Mouse (Mus musculus) hindbrain, embryonic 12.5 days (tissue): ENCODE measurements around the gene Rrp9. TPM values are rescaled to one million over a fixed set of nuclear protein-coding genes. Genes with fewer than 3 reads are reported as not detected.

Experiments used
- ATAC-seq: fragments of 200-750 bp; cut with Nextera tagmentation; 2 replicates; pipeline ENCODE4 v1.8.0; 2017; ENCODE audit warnings: moderate TSS enrichment; ENCODE audit not compliant: low FRiP score
- H3K27ac ChIP-seq: fragments of 300-500 bp; sonication (generic); 2 replicates; pipeline ENCODE4 v1.5.1; 2016; ENCODE audit warnings: mild to moderate bottlenecking
- H3K27me3 ChIP-seq: fragments of 300-500 bp; sonication (generic); 2 replicates; pipeline ENCODE4 v1.6.1; 2016; ENCODE audit warnings: mild to moderate bottlenecking
- H3K36me3 ChIP-seq: fragments of 300-500 bp; sonication (generic); 2 replicates; pipeline ENCODE4 v1.6.1; 2016; ENCODE audit warnings: mild to moderate bottlenecking
- H3K4me1 ChIP-seq: fragments of 300-500 bp; sonication (generic); 2 replicates; pipeline ENCODE4 v1.6.1; 2016
- H3K4me2 ChIP-seq: fragments of 300-500 bp; sonication (generic); replicated peaks from 2 replicates; pipeline ENCODE4 v1.6.1; 2016; ENCODE audit warnings: mild to moderate bottlenecking
- H3K4me3 ChIP-seq: fragments of 300-500 bp; sonication (generic); 2 replicates; pipeline ENCODE4 v1.5.1; 2016; ENCODE audit warnings: mild to moderate bottlenecking
- H3K9ac ChIP-seq: fragments of 300-500 bp; sonication (generic); 2 replicates; pipeline ENCODE4 v1.6.1; 2016; ENCODE audit warnings: mild to moderate bottlenecking, moderate library complexity
- H3K9me3 ChIP-seq: fragments of 300-500 bp; sonication (generic); replicated peaks from 2 replicates; pipeline ENCODE4 v1.6.1; 2016; ENCODE audit warnings: mild to moderate bottlenecking
- WGBS: fragments of 180-500 bp; shearing (Covaris S2); methylation state at CpG from one replicate; pipeline ENCODE4 v1.1.7; 2016; 5-methylcytosine and 5-hydroxymethylcytosine counted together
- polyA plus RNA-seq: library from polyadenylated mRNA; unstranded; fragments of >200 nt; fragmentation: Nextera tagmentation; extraction: Ambion mirVana; gene quantifications from 2 replicates; pipeline ENCODE4 v1.2.1, GENCODE M21; 2016

The Rrp9 gene
- polyA plus RNA-seq, 1 experiment from 2014 or later = 42.7 TPM

DNA sequence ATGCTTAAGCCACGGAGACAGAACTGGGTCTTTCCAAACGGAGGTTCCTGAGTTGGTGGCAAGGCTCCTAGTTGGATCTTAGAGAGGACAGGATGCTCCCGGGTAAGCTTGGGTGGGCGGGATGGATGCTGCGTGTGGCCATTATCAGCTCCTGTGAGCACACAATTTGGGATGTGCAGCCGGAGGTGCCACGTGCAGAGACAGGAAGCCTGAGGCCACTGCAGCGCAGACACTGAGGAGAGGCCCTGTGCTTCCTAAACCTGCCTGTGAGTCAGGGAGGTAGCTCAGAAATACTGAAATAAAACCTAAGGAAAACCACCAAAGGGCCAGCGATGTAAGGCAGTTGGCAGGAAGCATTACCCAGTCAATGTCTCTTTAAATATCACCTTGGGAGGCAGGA, 6.0 kb upstream of the Rrp9 start:
- H3K27me3 ChIP-seq = peaks cover 2% of the 10 kb centered on the region; the same call in 1 of the 2 replicates
- H3K4me1 ChIP-seq = peaks cover 28% of the 10 kb centered on the region
- H3K9ac ChIP-seq = no peak overlapping the region
- H3K36me3 ChIP-seq = no peaks in the 10 kb centered on the region
- no peaks in the 10 kb centered on the region for H3K9me3 ChIP-seq
- 67% methylated on average over 9 of the region's 9 CpGs for WGBS
- no peak overlapping the region for H3K4me2 ChIP-seq
- ATAC-seq = no peak
- no peak overlapping the region for H3K4me3 ChIP-seq
- H3K27ac ChIP-seq = no peak overlapping the region

DNA sequence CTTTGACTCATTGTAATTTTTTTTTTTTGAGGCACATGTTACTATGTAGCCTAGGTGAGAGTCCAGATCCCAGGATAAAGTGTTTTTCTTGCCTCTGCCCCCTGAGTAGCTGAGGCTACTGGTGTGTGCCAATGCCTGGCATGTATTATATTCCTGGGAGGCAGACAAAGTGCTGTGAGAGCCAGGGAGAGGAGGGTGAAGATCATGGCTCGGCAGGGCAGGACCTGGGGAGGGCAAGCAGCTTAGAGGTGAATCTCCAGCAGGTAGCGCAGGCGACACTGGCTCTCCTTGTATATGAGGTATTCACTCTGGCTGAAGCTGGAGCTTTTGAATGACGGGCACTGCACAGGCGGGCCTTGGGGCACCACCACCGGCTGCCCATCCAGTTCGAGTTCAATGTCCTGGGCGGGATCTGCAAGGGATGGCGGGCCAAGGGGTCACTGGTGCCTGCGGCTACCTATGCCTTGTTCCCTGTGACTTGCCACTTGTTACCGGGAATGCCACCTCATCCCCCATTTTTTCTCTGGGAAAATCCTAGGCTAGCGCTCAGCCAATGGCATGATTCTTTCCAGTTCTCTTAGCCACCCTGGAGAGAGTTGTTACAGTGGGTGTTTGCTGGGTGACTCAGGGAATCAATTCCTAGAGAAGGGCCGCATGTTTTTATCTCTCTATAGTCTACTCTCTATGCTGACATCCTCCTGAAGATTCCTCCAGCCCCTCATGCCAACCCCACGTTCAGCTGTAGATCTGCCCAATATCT, 4.6 kb upstream of the Rrp9 start:
- no peak overlapping the region for H3K27ac ChIP-seq
- no peaks in the 10 kb centered on the region for H3K36me3 ChIP-seq
- no peak overlapping the region for H3K4me3 ChIP-seq
- 66% methylated on average over 14 of the region's 14 CpGs for WGBS
- ATAC-seq = no peak
- no peak overlapping the region for H3K9ac ChIP-seq
- H3K27me3 ChIP-seq = no peaks in the 10 kb centered on the region
- no peaks in the 10 kb centered on the region for H3K9me3 ChIP-seq
- H3K4me2 ChIP-seq = no peak overlapping the region
- peaks cover 19% of the 10 kb centered on the region for H3K4me1 ChIP-seq

DNA sequence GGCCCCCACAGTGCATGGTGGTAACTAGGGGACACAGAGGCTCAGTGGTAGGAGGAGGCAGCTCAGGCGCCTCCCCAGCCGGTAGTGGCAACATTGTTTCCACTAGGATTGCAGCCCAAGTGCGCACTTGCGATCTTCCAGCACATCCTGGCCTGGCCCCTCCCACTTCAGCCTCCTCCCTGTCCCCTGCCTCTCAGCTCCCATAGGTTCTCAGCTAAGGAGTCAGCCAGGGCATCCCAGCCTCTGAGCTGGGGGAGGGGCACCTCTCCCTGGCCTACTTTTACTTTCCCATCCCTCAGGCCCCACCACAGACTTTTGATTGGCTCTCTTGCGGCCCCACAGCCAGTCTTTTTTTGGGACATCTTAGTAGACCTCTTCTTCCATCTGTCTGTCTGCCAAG, 3.9 kb upstream of the Rrp9 start:
- Histone ChIP-seq H3K4me1 (peaks cover 23% of the 10 kb centered on the region), H3K27ac (no peak overlapping the region), H3K9ac (no peak overlapping the region), H3K4me3 (no peak overlapping the region), H3K4me2 (no peak overlapping the region), H3K27me3 (no peaks in the 10 kb centered on the region), H3K9me3 (no peaks in the 10 kb centered on the region), H3K36me3 (no peaks in the 10 kb centered on the region)
- ATAC-seq = no peak
- 15% methylated on average over 5 of the region's 5 CpGs for WGBS

DNA sequence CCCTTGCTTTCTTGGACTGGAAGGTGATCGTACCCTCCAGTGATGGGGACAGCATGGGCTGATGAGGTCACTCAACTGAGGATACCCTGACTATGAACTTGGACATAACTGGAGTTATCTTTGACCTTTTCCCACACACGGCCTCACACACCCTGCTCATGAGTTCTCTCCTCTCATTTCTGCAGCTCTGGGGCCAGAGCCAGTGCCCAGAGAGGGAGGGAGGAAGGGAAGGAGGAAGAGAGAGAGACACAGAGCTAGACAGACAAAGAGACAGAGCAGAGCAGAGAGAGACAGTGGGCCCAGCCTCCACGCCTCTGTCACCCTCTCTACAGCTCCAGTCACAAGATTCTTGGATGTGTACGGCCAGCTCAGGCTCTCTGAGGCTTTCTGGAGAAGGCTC, 3.4 kb upstream of the Rrp9 start:
- H3K4me3 ChIP-seq = no peak overlapping the region
- H3K9ac ChIP-seq = no peak overlapping the region
- peaks cover 23% of the 10 kb centered on the region for H3K4me1 ChIP-seq
- H3K36me3 ChIP-seq = no peaks in the 10 kb centered on the region
- ATAC-seq = no peak
- no peak overlapping the region for H3K27ac ChIP-seq
- H3K9me3 ChIP-seq = no peaks in the 10 kb centered on the region
- WGBS = 74% methylated on average over 4 of the region's 4 CpGs
- H3K27me3 ChIP-seq = no peaks in the 10 kb centered on the region
- H3K4me2 ChIP-seq = no peak overlapping the region

DNA sequence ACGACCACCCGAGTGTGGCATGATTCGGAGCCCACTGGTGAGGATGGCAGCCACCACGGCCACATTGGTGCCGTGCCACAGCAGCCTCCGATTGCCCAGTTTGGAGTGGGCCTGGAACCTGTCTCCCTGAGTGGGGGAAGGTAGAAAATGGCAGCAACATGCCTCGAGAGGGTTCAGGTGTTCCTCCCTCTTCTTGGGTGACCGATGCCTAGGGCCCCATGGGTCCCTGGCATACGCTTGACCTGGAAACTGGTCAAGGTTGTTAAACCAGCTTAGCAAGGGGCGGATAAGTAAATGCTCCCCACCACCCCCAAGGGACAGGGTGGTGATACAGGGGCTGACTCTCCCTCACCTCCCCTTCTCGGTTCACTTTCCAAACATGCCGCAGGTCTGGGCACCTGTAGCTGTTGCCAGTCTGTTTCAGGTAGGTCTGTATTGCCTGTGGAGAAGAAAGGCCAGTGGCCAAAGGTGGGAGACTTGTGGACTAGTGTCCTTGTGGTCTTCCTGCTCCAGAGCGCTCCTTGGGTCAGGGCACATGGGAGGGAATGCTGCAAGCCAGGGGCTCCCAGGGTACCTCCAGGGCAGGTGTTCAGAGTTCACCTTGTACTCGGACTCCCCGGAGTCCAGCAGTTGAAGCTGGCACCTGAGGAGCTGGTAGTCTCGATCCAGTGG, 2.5 kb upstream of the Rrp9 start:
- H3K4me3 ChIP-seq = no peak overlapping the region
- H3K9ac ChIP-seq = no peak overlapping the region
- H3K4me1 ChIP-seq = peaks cover 30% of the 10 kb centered on the region

DNA sequence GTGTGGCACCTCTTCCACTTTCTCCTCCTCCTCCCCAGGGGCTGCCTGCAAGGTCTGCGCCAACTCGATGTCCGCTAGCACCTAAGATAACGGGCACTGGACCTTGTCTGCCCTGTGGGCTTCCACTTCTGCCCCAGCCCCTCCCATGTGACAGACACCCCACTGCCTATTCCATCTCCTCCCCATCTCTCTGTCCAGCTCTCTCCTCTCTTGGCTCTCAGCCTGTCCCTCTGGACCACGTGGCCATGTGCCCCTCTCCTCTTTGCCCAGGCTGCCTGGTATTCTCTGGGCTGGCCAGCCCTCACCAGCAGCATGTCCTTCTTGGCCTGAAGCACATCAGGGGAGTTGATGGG, 2.0 kb upstream of the Rrp9 start:
- no peaks in the 10 kb centered on the region for H3K27me3 ChIP-seq
- no peak for ATAC-seq
- peaks cover 31% of the 10 kb centered on the region for H3K4me1 ChIP-seq
- no peak overlapping the region for H3K27ac ChIP-seq
- 83% methylated on average over 5 of the region's 5 CpGs for WGBS
- no peak overlapping the region for H3K4me3 ChIP-seq
- no peak overlapping the region for H3K4me2 ChIP-seq
- H3K36me3 ChIP-seq = no peaks in the 10 kb centered on the region
- no peaks in the 10 kb centered on the region for H3K9me3 ChIP-seq
- H3K9ac ChIP-seq = 0 out of 2 replicates have a peak overlapping the region, but pooled peaks have one; percentile 25

More for the DNA sequence above, 2.5 kb upstream of the Rrp9 start:
- no peak overlapping the region for H3K4me2 ChIP-seq
- ATAC-seq = no peak
- H3K27me3 ChIP-seq = no peaks in the 10 kb centered on the region
- H3K36me3 ChIP-seq = no peaks in the 10 kb centered on the region
- H3K27ac ChIP-seq = no peak overlapping the region
- WGBS = 93% methylated on average over 16 of the region's 16 CpGs
- H3K9me3 ChIP-seq = no peaks in the 10 kb centered on the region

DNA sequence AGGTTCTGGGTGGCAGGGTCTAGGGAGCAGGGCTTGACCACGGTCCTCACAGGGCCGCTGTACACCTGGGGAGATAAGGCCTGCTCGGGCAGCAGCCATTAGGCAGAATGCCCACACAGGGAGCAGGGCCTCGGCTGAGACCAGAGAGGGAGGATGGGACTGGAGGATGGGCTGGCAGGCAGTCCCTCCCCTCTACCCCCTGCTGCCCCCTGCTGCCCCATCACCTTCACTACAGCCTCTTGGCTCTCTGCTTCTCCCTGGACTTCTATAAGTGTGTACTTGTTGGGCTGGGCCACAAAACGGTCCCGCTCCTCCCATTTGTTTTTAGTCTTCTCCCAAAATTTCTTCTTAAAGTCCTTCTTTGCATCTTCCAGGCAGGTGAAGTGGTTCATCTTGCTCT, 1.3 kb upstream of the Rrp9 start:
- Histone ChIP-seq H3K27ac (no peak overlapping the region), H3K36me3 (peaks cover 2% of the 10 kb centered on the region; the same call in 1 of the 2 replicates), H3K4me1 (peaks cover 31% of the 10 kb centered on the region), H3K4me2 (peak overlapping the region; percentile 22; the same call in 1 of the 2 replicates), H3K9me3 (no peaks in the 10 kb centered on the region), H3K9ac (no peak overlapping the region), H3K27me3 (no peaks in the 10 kb centered on the region), H3K4me3 (no peak overlapping the region)
- ATAC-seq = no peak
- 4% methylated on average over 6 of the region's 6 CpGs for WGBS

DNA sequence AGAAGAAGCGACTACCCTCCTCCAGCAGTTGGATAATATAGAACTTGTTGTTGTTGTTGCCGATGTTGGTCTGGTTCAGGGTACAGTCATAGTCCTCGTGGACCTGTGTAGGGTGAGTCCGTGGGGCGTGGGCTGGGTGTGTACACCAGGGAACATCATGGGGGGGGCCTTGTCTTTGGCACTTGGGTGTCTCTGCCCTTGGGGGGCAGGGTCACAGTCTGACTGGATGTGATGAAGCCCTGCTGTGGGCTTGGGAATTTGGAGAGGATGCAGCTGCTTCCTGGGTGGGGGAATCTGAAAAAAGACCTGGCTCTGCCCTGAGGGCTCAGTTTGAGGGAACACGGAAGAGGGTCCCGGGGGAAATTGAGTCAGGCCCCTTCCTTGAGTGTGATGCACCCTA, 717 bp upstream of the Rrp9 start:
- Histone ChIP-seq H3K9me3 (no peaks in the 10 kb centered on the region), H3K4me1 (peaks cover 31% of the 10 kb centered on the region), H3K4me3 (no peak overlapping the region), H3K9ac (no peak overlapping the region), H3K27ac (no peak overlapping the region), H3K27me3 (no peaks in the 10 kb centered on the region), H3K4me2 (no peak overlapping the region), H3K36me3 (peaks cover 3% of the 10 kb centered on the region; the same call in 1 of the 2 replicates)
- ATAC-seq = no peak
- WGBS = 63% methylated on average over 7 of the region's 7 CpGs

DNA sequence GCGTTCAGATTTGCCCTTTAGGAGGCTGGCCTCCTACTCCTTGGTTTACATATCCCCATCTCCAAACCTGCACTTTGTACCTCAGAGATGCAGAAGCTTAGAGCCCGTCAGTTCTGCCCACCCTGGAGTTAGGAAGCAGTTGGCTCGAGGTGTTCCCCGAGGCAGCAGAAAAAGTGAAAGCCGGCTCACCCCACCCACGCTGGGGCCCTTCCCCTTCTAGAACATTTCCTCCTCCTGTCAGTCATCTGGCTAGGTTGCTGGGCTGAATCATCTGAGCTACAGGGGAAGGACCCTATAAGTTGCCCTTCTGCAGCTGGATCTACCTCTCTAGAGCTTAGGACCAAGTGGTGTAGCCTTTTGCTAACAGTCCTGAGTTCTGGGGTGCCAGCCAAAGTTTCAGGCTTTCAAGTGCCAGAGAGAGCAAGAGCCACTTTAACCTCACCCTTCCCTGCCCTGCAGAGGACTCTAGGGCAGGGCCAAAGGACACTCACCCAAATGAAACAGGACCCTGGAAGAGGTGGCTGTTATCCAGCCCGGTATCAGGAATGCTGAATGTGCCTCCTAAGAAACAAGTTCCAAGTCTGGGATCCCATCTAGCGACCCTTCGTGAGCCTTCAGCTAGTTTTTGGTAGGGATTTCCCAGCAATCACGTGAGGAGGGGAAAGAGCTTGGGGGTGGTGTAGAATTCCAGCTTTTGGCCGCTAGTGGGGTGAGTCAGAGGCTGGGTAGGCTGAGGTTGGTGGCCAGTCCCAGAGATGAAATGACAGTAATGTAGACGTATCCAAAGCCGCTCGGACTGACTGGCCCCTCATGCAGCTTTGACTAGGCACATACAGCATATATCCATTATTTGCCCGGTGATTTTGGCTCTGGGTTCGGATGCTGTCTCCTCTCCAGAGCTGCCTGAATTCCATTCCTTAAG, 500 bp downstream of the Rrp9 start:
- Histone ChIP-seq H3K27ac (0 out of 2 replicates have a peak overlapping the region, but pooled peaks have one; percentile 30), H3K9me3 (no peaks in the 10 kb centered on the region), H3K36me3 (peaks cover 14% of the 10 kb centered on the region), H3K9ac (peak overlapping the region; percentile 14; the same call in 1 of the 2 replicates), H3K4me2 (peak overlapping the region; percentile 34; the same call in 1 of the 2 replicates), H3K4me3 (0 out of 2 replicates have a peak overlapping the region, but pooled peaks have one; percentile 72), H3K27me3 (no peaks in the 10 kb centered on the region), H3K4me1 (peaks cover 31% of the 10 kb centered on the region)
- WGBS = 32% methylated on average over 16 of the region's 16 CpGs
- peak; percentile 65; the same call in 1 of the 2 replicates for ATAC-seq

DNA sequence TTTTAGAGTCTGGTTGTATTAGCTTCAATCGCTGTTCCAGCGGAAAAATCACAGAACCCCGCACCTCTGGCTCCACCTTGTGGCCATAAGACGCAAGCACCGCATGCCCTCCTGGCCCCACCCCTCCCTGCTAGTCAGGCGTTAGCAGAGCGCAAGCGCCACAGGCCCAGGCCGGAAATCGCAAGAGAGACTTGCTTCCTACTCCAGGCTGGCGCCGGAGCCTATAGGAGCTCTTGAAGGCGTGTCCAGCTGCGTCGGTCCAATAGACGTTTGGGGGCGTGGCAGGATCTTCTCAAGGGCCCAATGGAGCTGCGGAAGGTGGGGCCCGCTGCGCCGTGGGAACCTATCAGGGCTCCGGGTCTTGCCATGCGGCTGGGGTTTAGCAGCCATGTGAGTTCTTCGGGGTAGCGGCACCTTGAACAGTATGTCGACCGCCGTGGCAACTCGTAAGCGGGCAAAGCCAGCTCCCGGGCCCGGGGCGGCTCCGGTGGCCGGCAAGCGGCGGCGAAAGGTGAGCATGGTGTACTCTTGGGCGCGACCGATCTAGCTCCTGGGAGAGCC, 1.2 kb downstream of the Rrp9 start, which contains the start of gene Parp3:
Parp3 (minus strand) TSS at position 26 of the 561 bp plus-strand sequence.
- H3K27ac ChIP-seq = 0 out of 2 replicates have a peak within 1 kb of the TSS, but pooled peaks have one; percentile 30
- 0% methylated on average over 41 of the region's 41 CpGs for WGBS
- peak; percentile 98 for ATAC-seq

DNA sequence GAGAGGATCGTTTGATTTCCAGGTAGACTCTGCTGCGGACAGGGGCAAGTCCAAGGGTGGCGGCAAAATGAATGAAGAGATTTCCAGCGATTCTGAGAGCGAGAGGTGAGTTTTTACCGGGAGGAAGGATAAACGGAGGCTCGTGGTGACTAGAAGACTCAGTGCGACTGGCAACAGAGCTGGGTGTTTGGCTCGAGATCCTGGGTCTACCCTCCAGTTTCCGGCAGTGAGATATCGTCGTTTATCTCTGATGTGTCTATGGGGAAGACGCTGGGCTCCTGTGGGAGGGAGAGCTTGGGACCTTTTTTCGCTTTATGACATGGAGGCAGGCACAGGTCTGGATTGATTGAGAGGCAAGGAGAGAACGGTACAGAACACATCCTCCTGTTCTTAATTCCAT, 1.9 kb downstream of the Rrp9 start:
- H3K4me2 ChIP-seq = peak overlapping the region; percentile 81
- H3K27me3 ChIP-seq = no peaks in the 10 kb centered on the region
- peak overlapping the region; percentile 72 for H3K4me3 ChIP-seq
- peaks cover 26% of the 10 kb centered on the region for H3K36me3 ChIP-seq
- H3K27ac ChIP-seq = no peak overlapping the region
- H3K4me1 ChIP-seq = peaks cover 25% of the 10 kb centered on the region
- no peak for ATAC-seq
- H3K9me3 ChIP-seq = no peaks in the 10 kb centered on the region
- WGBS = 4% methylated on average over 16 of the region's 16 CpGs
- H3K9ac ChIP-seq = peak overlapping the region; percentile 59

More for the DNA sequence above, 1.2 kb downstream of the Rrp9 start, which contains the start of gene Parp3:
- Histone ChIP-seq H3K4me2 (peak within 1 kb of the TSS; percentile 81), H3K36me3 (peaks cover 21% of the 10 kb centered on the region), H3K27me3 (no peaks in the 10 kb centered on the region), H3K9me3 (no peaks in the 10 kb centered on the region), H3K9ac (peak within 1 kb of the TSS; percentile 59), H3K4me3 (peak within 1 kb of the TSS; percentile 72), H3K4me1 (peaks cover 26% of the 10 kb centered on the region)
